Mouse (Mus musculus) ES-Bruce4 (cell line): ENCODE measurements at regions not wholly inside any gene's neighbourhood (a gene's known extent, or its start where the extent isn't known, plus 50 kb on each side); places are given as distances from the start of the nearest gene placed in this dataset.

Experiments
- H3K27ac ChIP-seq: 2 replicates; pipeline ENCODE4 v1.5.1; 2012; ENCODE audit warnings: low read length, inconsistent platforms; ENCODE audit not compliant: insufficient read depth
- H3K27me3 ChIP-seq: 2 replicates; pipeline ENCODE4 v1.6.1; 2012; ENCODE audit warnings: mild to moderate bottlenecking, low read length, inconsistent platforms; ENCODE audit not compliant: control insufficient read depth, poor library complexity, insufficient read depth, severe bottlenecking
- H3K36me3 ChIP-seq: 2 replicates; pipeline ENCODE4 v1.6.1; 2012; ENCODE audit warnings: inconsistent platforms, mild to moderate bottlenecking, low read length, moderate library complexity; ENCODE audit not compliant: control insufficient read depth, poor library complexity, insufficient read depth, severe bottlenecking
- H3K4me1 ChIP-seq: one replicate; pipeline ENCODE4 v1.8.1; 2011; ENCODE audit warnings: low read length; ENCODE audit not compliant: control insufficient read depth, insufficient read depth
- H3K4me3 ChIP-seq: 2 replicates; pipeline ENCODE4 v1.5.1; 2011; ENCODE audit warnings: low read depth, mild to moderate bottlenecking, low read length
- H3K9ac ChIP-seq: 2 replicates; pipeline ENCODE4 v1.6.1; 2012; ENCODE audit warnings: low read depth, mild to moderate bottlenecking, inconsistent platforms; ENCODE audit not compliant: poor library complexity, severe bottlenecking
- H3K9me3 ChIP-seq: replicated peaks from 2 replicates; pipeline ENCODE4 v1.6.1; 2012; ENCODE audit warnings: mild to moderate bottlenecking, low read length, inconsistent platforms; ENCODE audit not compliant: control insufficient read depth, poor library complexity, insufficient read depth, severe bottlenecking
- CTCF ChIP-seq: IDR thresholded peaks from one replicate; pipeline ENCODE4 v1.8.1; 2011; ENCODE audit warnings: low read depth, low read length
- EP300 ChIP-seq: IDR thresholded peaks from 2 replicates; pipeline ENCODE4 v1.6.1; 2011; ENCODE audit warnings: low read depth, low read length; ENCODE audit not compliant: insufficient read depth
- POLR2A ChIP-seq: IDR thresholded peaks from one replicate; pipeline ENCODE4 v1.8.1; 2011; ENCODE audit warnings: low read length; ENCODE audit not compliant: insufficient read depth

DNA sequence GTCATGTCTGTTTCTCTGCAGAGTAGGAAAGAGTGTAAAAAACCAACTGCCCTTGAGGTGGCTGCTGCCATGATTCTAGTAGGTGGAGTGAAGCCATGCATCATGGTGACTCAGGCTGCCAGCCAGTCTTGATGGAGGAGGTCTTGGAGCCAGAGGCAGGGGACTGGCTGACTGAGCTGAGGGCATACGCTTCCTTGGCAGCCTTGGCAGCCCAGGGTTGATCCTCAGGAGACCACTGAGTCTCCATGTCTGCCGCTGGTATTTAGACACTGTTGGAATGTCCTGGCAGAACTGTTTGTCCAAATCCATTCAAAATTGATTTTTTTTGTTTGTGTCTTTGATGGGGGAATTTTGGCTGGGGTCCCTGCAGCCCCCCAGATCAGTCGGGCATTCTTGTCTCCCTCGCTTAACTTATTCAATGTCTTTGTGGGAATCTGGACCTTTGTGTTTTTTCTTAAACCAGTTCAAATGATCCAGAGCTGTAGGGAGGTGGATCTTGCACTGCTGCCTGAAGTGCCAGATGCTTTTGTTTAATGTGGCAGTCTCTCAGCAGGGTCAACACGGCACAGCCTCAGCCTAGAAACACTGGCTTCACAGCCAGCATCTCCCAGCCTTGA, 139.0 kb downstream of the 1500009L16Rik start:
- H3K36me3 ChIP-seq: no peaks in the 10 kb centered on the region
- H3K4me1 ChIP-seq: no peaks in the 10 kb centered on the region
- H3K9ac ChIP-seq: no peak overlapping the region
- no peaks in the 10 kb centered on the region for H3K9me3 ChIP-seq
- no peaks in the 10 kb centered on the region for H3K27me3 ChIP-seq
- H3K4me3 ChIP-seq: no peak overlapping the region
- TF ChIP-seq EP300 (no peak), POLR2A (no peak), CTCF (no peak)
- H3K27ac ChIP-seq: no peak overlapping the region

DNA sequence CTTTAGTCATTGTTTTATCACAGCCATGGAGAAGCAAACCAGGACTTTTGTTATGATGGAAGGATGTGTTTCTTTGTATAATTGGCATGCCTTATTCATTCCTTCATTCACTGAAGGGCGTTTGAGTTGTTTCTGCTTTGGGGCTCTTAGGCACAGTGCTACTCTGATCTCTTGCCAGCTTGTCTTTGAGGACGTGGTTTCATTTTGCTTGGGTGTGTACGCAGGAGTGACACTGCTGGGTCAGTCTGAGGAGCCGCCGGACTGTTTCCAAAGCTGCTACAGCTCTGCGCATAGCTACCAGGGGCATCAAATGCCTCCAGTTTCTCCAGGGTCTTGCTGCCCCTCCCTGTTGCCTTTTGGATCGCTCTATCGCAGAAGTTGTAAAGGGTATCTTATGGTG, 141.9 kb downstream of the 1500009L16Rik start:
- Histone ChIP-seq H3K4me1 (no peaks in the 10 kb centered on the region), H3K9me3 (no peaks in the 10 kb centered on the region), H3K27me3 (no peaks in the 10 kb centered on the region), H3K9ac (no peak overlapping the region), H3K27ac (no peak overlapping the region), H3K4me3 (no peak overlapping the region), H3K36me3 (no peaks in the 10 kb centered on the region)
- TF ChIP-seq POLR2A (no peak), EP300 (no peak), CTCF (no peak)

DNA sequence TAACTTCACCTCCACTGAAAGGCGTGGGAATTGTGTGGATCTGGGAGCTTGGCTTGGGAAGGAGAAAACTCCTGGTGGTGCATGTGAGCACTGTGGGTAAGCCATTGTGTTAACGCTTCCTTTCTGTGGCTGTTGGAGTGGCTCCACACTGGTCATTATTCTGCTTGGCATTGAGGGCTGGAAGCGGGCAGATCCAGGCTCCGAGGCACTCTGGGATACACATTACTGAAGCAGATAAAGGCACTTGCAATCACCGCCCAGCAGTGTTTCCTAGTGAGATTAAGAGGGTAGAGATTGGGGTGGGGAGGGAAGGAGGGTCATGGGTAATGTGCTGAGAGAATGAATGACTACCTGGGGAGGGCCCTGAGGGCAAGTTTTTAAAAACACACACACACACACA, 143.3 kb downstream of the 1500009L16Rik start:
- H3K4me1 ChIP-seq: no peaks in the 10 kb centered on the region
- H3K9ac ChIP-seq: no peak overlapping the region
- no peaks in the 10 kb centered on the region for H3K27me3 ChIP-seq
- H3K9me3 ChIP-seq: no peaks in the 10 kb centered on the region
- no peak overlapping the region for H3K4me3 ChIP-seq
- H3K36me3 ChIP-seq: no peaks in the 10 kb centered on the region
- no peak overlapping the region for H3K27ac ChIP-seq
- TF ChIP-seq EP300 (no peak), CTCF (no peak)

DNA sequence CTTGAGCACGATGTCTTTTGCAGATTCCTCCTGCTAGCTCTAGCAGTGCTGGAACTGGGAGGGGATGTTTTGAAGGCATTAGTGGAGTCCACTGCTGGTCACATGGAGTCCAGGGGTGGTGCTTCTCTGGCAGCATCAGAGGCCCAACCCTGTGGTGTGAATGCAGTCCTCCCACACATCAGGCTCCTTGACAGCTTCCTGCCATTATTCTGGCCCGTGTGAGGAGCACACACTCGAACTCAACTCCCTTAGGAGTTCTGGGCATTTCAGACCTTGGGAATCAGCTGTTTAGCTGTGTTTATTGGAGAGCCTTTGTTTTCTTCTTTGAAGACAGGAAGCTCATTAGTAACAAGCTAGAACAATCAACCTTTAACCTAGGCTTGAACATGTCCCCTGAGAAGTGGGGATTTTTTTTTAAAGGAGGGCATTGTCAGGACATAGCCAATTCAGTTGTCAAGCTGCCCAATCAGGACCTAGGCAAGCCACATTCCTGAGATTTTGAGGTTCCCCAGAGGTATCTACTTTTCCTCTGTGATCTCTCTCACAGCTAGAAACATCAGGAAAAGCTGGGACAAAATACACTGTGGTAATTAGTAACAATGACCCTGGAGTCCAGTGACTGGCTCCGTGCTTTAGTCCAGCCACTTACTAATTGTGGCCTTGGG, 149.2 kb downstream of the 1500009L16Rik start:
- no peaks in the 10 kb centered on the region for H3K4me1 ChIP-seq
- no peaks in the 10 kb centered on the region for H3K36me3 ChIP-seq
- H3K4me3 ChIP-seq: no peak overlapping the region
- no peaks in the 10 kb centered on the region for H3K9me3 ChIP-seq
- TF ChIP-seq CTCF: no peak
- no peak for TF ChIP-seq POLR2A
- no peak for TF ChIP-seq EP300
- H3K9ac ChIP-seq: no peak overlapping the region
- H3K27ac ChIP-seq: no peak overlapping the region
- H3K27me3 ChIP-seq: no peaks in the 10 kb centered on the region; the same call in 1 of the 2 replicates

DNA sequence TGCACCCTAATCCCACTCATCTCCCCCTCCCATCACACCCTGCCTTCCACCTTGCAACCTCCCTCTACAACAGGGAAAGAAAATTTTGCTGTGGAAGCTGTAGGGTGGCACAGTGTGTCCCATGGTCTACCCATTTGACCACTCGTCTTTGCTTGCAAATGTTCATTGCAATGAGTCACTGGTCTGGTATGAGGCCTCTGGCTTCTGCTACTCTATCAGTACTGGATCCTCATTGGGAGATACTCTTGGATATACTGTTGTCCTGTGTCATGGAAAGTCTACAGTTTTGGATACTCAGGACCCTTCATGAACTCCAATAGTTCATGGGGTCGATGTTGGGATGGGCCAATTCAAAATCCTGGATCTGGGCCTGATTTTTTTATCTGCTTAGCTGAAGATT, 156.1 kb downstream of the 1500009L16Rik start:
- TF ChIP-seq POLR2A (no peak), EP300 (no peak), CTCF (no peak)
- no peak overlapping the region for H3K27ac ChIP-seq
- H3K4me1 ChIP-seq: no peaks in the 10 kb centered on the region
- H3K9ac ChIP-seq: no peak overlapping the region
- H3K4me3 ChIP-seq: no peak overlapping the region
- H3K27me3 ChIP-seq: no peaks in the 10 kb centered on the region; the same call in 1 of the 2 replicates
- H3K9me3 ChIP-seq: no peaks in the 10 kb centered on the region
- no peaks in the 10 kb centered on the region for H3K36me3 ChIP-seq

DNA sequence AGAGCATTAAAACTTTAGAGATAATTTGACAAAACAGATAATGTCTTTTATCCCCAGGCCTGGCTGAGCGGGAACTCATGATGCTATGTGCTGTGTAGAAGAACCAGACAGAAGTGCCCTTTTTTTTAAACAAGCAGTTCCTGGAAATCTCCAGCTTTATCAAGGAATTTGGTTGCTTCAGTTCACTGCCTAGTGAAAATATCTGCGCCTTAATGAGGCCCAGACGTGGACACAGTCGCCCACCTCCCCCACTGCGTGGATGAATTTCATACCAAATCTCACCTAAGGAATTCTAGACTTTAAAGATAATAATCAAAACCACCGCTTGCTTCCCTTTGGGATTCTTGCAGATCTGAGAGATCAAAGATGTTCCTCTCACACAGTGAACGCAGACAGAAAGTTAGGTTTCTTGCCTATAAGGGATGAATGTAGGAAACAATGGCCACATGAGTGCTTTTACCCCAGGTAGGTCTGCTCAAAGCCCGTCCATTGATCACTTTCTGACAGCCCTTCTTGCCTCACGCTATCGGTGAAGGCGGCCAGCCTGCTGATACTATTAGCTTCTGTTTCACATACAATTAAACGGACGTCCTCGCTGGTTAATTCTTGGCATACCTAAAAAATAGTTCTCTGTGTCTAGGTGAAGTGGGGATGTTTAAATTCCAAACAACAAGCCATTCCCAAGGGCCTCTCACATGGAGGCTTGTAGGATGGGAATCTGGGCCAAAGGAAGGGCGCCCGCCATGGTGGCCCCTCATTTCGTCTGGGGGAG, 159.6 kb downstream of the 1500009L16Rik start:
- Histone ChIP-seq H3K27ac (no peak overlapping the region), H3K4me3 (no peak overlapping the region)

More for the DNA sequence above, 159.6 kb downstream of the 1500009L16Rik start:
- H3K4me1 ChIP-seq: no peaks in the 10 kb centered on the region
- no peaks in the 10 kb centered on the region for H3K36me3 ChIP-seq
- H3K9me3 ChIP-seq: no peaks in the 10 kb centered on the region
- no peaks in the 10 kb centered on the region for H3K27me3 ChIP-seq
- H3K9ac ChIP-seq: no peak overlapping the region
- TF ChIP-seq EP300 (no peak), POLR2A (no peak), CTCF (no peak)
